Mouse (Mus musculus) forebrain, postnatal 0 days (tissue): ENCODE data around the gene Mief1. TPM values are rescaled to one million over a fixed set of nuclear protein-coding genes. Genes with fewer than 3 reads are reported as not detected.

Source experiments
- ATAC-seq: fragments of 200-750 bp; cut with Nextera tagmentation; 2 replicates; pipeline ENCODE4 v1.8.0; 2017; ENCODE audit warnings: mild to moderate bottlenecking, moderate library complexity
- DNase-seq: peaks from one replicate; pipeline ENCODE4 v3.0.0-alpha.2; 2015
- H3K27ac ChIP-seq: fragments of 300-500 bp; sonication (generic); 2 replicates; pipeline ENCODE4 v1.5.1; 2014; ENCODE audit warnings: low read depth, mild to moderate bottlenecking, antibody characterized with exemption, low read length, moderate library complexity, mixed read lengths
- H3K27me3 ChIP-seq: fragments of 300-500 bp; sonication (generic); 2 replicates; pipeline ENCODE4 v1.6.1; 2014; ENCODE audit warnings: mild to moderate bottlenecking, low read length, mixed read lengths; ENCODE audit not compliant: insufficient read depth
- H3K36me3 ChIP-seq: fragments of 300-500 bp; sonication (generic); 2 replicates; pipeline ENCODE4 v1.6.1; 2014; ENCODE audit warnings: mild to moderate bottlenecking, moderate library complexity; ENCODE audit not compliant: insufficient read depth
- H3K4me1 ChIP-seq: fragments of 300-500 bp; sonication (generic); 2 replicates; pipeline ENCODE4 v1.6.1; 2014; ENCODE audit warnings: antibody characterized with exemption; ENCODE audit not compliant: insufficient read depth
- H3K4me2 ChIP-seq: fragments of 300-500 bp; sonication (generic); 2 replicates; pipeline ENCODE4 v1.6.1; 2014; ENCODE audit warnings: low read depth, mild to moderate bottlenecking, moderate library complexity
- H3K4me3 ChIP-seq: fragments of 300-500 bp; sonication (generic); 2 replicates; pipeline ENCODE4 v1.5.1; 2014; ENCODE audit warnings: low read depth, low read length, mixed read lengths
- H3K9ac ChIP-seq: fragments of 300-500 bp; sonication (generic); 2 replicates; pipeline ENCODE4 v1.6.1; 2014; ENCODE audit warnings: mild to moderate bottlenecking
- H3K9me3 ChIP-seq: fragments of 300-500 bp; sonication (generic); 2 replicates; pipeline ENCODE4 v1.6.1; 2016; ENCODE audit warnings: low read length
- CTCF ChIP-seq: sonication (generic); IDR thresholded peaks from 2 replicates; pipeline ENCODE4 v1.5.1; 2016; ENCODE audit warnings: antibody characterized with exemption, control low read depth, low read depth
- WGBS: fragments of 180-500 bp; shearing (Covaris S2); extraction: QIAGEN DNeasy Blood & Tissue Kit; methylation state at CpG from one replicate; pipeline ENCODE4 v1.1.7; 2014; 5-methylcytosine and 5-hydroxymethylcytosine counted together
- polyA plus RNA-seq: library from polyadenylated mRNA; unstranded; fragments of >200 nt; fragmentation: Nextera tagmentation; extraction: Ambion mirVana; gene quantifications from 2 replicates; pipeline ENCODE4 v1.2.1, GENCODE M21; 2015
- total RNA-seq: library from RNA; depleted of rRNA; stranded (reverse); fragments of >200 nt; gene quantifications from 2 replicates; pipeline ENCODE4 v1.2.3, GENCODE M21; 2014

The Mief1 gene
- total and polyA plus RNA-seq, 2 experiments from 2014 or later = 20.0 to 37.0 TPM

DNA sequence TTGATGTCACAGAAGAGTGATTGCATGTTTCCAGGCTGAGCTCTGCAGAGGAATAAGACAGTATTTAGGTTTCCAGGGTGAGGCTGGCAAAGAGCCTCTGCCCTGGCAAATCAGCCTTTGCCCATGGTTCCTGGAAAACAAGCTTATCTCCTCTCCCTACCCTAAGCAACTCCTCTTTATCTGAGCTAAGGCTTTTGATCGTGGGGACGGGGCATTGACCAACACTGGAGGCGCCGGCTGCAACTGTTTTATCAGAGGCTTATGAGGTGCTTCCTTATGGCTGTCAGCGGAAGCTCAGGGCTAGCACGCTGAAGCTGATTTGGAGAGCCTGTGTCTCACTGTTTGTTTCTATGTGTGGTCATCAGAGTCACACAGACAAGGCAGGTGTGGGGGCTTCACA is 16.8 kb downstream of the Mief1 start:
- no peak overlapping the region for H3K4me3 ChIP-seq
- no peak for DNase-seq
- peaks cover 66% of the 10 kb centered on the region for H3K36me3 ChIP-seq
- 94% methylated on average over 6 of the region's 6 CpGs for WGBS
- H3K4me1 ChIP-seq = peaks cover 7% of the 10 kb centered on the region
- H3K9ac ChIP-seq = no peak overlapping the region
- no peak for ATAC-seq
- no peak for TF ChIP-seq CTCF
- no peaks in the 10 kb centered on the region for H3K9me3 ChIP-seq
- H3K4me2 ChIP-seq = no peak overlapping the region
- no peak overlapping the region for H3K27ac ChIP-seq
- H3K27me3 ChIP-seq = no peaks in the 10 kb centered on the region

GRCm38 (mm10) chr15:80253530-80253929 is 19.7 kb downstream of the Mief1 start:
- Histone ChIP-seq H3K27ac (peak overlapping the region; percentile 100; the same call in 1 of the 2 replicates), H3K4me3 (no peak overlapping the region), H3K9ac (no peak overlapping the region), H3K27me3 (no peaks in the 10 kb centered on the region), H3K4me1 (peaks cover 22% of the 10 kb centered on the region), H3K4me2 (no peak overlapping the region), H3K36me3 (peaks cover 63% of the 10 kb centered on the region), H3K9me3 (no peaks in the 10 kb centered on the region)
- DNase-seq = no peak
- no peak for TF ChIP-seq CTCF
- 23% methylated on average over 2 of the region's 2 CpGs for WGBS
- ATAC-seq = no peak

GRCm38 (mm10) chr15:80254207-80254606 is 20.4 kb downstream of the Mief1 start:
- DNase-seq = no peak
- no peak for TF ChIP-seq CTCF

GRCm38 (mm10) chr15:80254847-80255645 is 21.2 kb downstream of the Mief1 start, which contains the start of gene Atf4:
TSS of gene Atf4 (plus strand) at chr15:80255184.
- peak within 1 kb of the TSS; percentile 97 for H3K4me2 ChIP-seq
- H3K4me1 ChIP-seq = peaks cover 22% of the 10 kb centered on the region
- TF ChIP-seq CTCF = no peak
- WGBS = 1% methylated on average over 62 of the region's 62 CpGs
- peak within 1 kb of the TSS; percentile 100 for H3K27ac ChIP-seq
- peak within 1 kb of the TSS; percentile 100 for H3K9ac ChIP-seq
- H3K9me3 ChIP-seq = no peaks in the 10 kb centered on the region
- H3K4me3 ChIP-seq = peak within 1 kb of the TSS; percentile 93
- no peaks in the 10 kb centered on the region for H3K27me3 ChIP-seq
- ATAC-seq (peak; percentile 96), DNase-seq (peak; percentile 100)
- H3K36me3 ChIP-seq = peaks cover 60% of the 10 kb centered on the region

More at GRCm38 (mm10) chr15:80254207-80254606, 20.4 kb downstream of the Mief1 start:
- Histone ChIP-seq H3K36me3 (peaks cover 62% of the 10 kb centered on the region), H3K4me1 (peaks cover 22% of the 10 kb centered on the region), H3K4me2 (peak overlapping the region; percentile 97), H3K9ac (peak overlapping the region; percentile 73), H3K27ac (peak overlapping the region; percentile 100), H3K27me3 (no peaks in the 10 kb centered on the region), H3K4me3 (peak overlapping the region; percentile 93), H3K9me3 (no peaks in the 10 kb centered on the region)
- WGBS = 56% methylated on average over 6 of the region's 6 CpGs
- no peak for ATAC-seq

GRCm38 (mm10) chr15:80255646-80256121 is 21.9 kb downstream of the Mief1 start:
- Histone ChIP-seq H3K9ac (peak overlapping the region; percentile 100), H3K4me3 (peak overlapping the region; percentile 93), H3K27ac (peak overlapping the region; percentile 100), H3K4me1 (peaks cover 22% of the 10 kb centered on the region), H3K27me3 (no peaks in the 10 kb centered on the region), H3K4me2 (peak overlapping the region; percentile 97), H3K36me3 (peaks cover 59% of the 10 kb centered on the region), H3K9me3 (no peaks in the 10 kb centered on the region)
- TF ChIP-seq CTCF = no peak
- ATAC-seq = peak; percentile 30
- DNase-seq = peak; percentile 78
- WGBS = 1% methylated on average over 49 of the region's 51 CpGs

GRCm38 (mm10) chr15:80256242-80256641 is 22.4 kb downstream of the Mief1 start:
- Histone ChIP-seq H3K27me3 (no peaks in the 10 kb centered on the region), H3K4me2 (peak overlapping the region; percentile 97), H3K4me1 (peaks cover 22% of the 10 kb centered on the region), H3K4me3 (peak overlapping the region; percentile 93), H3K27ac (peak overlapping the region; percentile 100), H3K36me3 (peaks cover 57% of the 10 kb centered on the region), H3K9me3 (no peaks in the 10 kb centered on the region), H3K9ac (peak overlapping the region; percentile 100)
- ATAC-seq (no peak), DNase-seq (no peak)
- WGBS = 10% methylated on average over 16 of the region's 16 CpGs
- no peak for TF ChIP-seq CTCF
